Mouse (Mus musculus) mature B cell (primary cell): ENCODE results near the gene Zfp286.
"Not testable (repeated sequence)": the region's sequence is repeated elsewhere in the genome, so short reads cannot be mapped to it uniquely, and the experiment has no call there.

Experiments
- in situ Hi-C: fragments of 300-500 bp; cut with MboI; formaldehyde crosslinking; loops from 2 replicates; pipeline ENCODE4 v1.14.3; 2019

Gene Zfp286

DNA sequence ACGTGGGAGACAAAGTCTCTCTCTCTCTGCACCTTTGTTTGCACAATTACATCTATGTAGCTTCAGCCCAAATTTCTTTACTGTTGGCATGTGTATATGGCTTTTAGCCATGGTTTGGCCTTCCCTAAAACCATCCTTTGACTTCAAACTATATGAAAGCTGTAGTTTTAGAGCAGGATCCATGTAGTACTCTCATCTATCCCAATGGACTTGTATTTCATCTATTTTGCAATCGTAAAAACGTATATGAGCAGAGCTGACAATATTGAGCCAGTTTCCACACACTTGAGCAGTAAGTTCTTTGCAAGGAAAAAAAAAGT, 315 bp upstream of the Zfp286 start:
- in situ Hi-C loops, result no loop called here

DNA sequence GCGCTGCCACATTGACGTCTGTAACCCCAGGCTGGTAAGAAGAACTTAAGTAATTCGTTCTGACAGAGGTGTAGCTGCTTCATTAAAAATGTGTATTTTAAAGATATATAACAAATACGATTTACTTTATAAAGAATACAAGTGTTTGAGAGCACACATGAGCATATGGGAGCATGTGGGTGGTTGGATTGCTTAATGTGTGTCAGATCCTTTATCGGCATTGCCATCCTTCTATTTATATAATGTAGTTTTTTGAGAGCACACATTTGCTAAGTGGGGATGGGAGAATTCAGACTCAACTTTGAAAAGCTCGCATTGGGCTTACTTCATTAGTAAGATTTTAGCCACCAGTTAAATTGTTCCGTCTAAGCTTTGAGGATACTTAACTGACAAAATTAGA, 12.8 kb downstream of the Zfp286 start:
- in situ Hi-C loops, result no loop called here

GRCm38 (mm10) chr11:62760755-62761457, 28.4 kb downstream of the Zfp286 start:
- in situ Hi-C loops, result no loop called here

- in situ Hi-C loops, result loop anchor here (10.0 kb wide), 1 partner anchor 376 kb away; no protein-coding TSS in a partner anchor
These were observed 30.8 kb downstream of the Zfp286 start for GRCm38 (mm10) chr11:62758491-62758890.

GRCm38 (mm10) chr11:62757906-62758305, 31.4 kb downstream of the Zfp286 start:
- in situ Hi-C loops, result loop anchor here (10.0 kb wide), 1 partner anchor 377 kb away; no protein-coding TSS in a partner anchor

DNA sequence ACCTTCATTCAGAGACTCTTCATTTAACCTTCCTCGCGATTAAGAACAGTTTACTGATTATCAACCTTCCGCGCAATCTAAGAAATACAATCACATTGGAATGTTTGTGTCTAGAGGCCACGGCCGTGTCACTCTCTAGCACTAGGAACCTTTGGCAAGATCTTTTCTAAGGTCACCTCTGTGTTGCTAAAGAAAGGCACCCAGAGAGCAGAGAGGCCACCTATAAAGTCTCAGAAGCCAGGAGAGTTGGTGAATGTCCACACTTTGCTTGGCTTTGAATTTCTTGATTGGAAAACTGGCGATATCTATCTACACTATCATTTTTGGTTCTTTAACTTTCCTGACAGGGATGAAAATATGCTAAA, 32.1 kb downstream of the Zfp286 start:
- in situ Hi-C loops, result loop anchor here (10.0 kb wide), 1 partner anchor 378 kb away; no protein-coding TSS in a partner anchor

DNA sequence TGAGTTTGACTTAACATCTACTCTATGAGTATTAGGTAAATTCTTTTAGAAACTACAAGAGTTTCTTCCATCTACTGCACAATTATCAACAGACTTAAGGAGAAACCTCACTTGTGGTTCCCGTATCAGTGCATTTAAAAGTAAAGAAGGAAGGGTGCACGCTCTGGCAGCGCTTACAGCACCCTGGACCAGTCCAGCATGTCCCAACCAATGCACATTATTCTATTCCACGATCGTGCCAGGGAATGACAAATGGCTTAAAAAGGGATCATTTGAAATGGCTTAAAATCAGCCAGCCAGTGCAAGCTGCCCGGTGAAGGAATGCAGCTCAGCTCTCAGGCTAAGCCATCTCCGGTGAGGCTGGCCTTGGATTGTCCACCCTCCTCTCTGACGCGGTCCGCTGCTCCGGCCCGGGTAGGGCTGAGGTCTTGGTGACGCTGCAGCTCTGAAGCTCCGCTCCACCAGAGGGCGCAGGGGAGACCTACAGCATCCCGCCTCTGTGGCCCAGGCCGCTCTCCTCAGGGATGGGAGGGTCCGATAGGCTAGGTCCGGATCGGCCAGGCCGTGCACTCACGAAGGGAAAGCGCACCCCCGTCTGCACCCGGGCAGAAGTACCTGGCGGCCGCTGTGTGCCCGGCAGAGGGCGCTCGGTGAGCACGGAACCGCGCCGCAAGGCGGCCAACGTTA, 32.7 kb downstream of the Zfp286 start:
- in situ Hi-C loops, result loop anchor here (10.0 kb wide), 1 partner anchor 378 kb away; no protein-coding TSS in a partner anchor

DNA sequence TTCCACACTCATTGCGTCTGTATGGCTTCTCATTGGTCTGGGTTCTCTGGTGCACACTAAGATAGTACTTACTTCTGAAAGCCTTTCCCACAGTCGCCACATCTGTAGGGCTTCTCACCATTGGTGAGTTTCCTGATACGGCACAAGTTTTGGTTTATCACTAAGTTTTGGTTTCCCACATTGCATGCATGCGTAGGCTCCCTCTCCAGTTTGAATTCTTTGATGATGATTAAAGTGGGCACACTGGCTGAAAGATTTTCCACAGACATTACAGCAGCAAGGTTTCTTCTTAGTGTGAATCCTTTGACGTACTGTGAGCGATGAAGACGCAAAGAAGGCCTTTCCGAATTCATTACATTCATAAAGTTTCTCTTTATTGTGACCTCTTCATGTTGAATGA, 36.5 kb downstream of the Zfp286 start, which contains the start of gene Gm10428:
Gene Gm10428 (plus strand): TSS at position 321 of the 400 bp plus-strand sequence.
- in situ Hi-C loops, result loop anchor here (10.0 kb wide), 1 partner anchor 382 kb away; no protein-coding TSS in a partner anchor

GRCm38 (mm10) chr11:62752191-62752590, 37.1 kb downstream of the Zfp286 start:
- in situ Hi-C loops, result loop anchor here (10.0 kb wide), 1 partner anchor 383 kb away; no protein-coding TSS in a partner anchor

- in situ Hi-C loops, result not testable (repeated sequence)
These were observed 39.8 kb downstream of the Zfp286 start for GRCm38 (mm10) chr11:62749445-62749844.

- in situ Hi-C loops, result no loop called here
These were observed 41.2 kb downstream of the Zfp286 start for GRCm38 (mm10) chr11:62748062-62748461.

- in situ Hi-C loops, result no loop called here
These were observed 42.0 kb downstream of the Zfp286 start for GRCm38 (mm10) chr11:62747227-62747626.

- in situ Hi-C loops, result no loop called here
These were observed 43.2 kb downstream of the Zfp286 start for GRCm38 (mm10) chr11:62746001-62746533.

DNA sequence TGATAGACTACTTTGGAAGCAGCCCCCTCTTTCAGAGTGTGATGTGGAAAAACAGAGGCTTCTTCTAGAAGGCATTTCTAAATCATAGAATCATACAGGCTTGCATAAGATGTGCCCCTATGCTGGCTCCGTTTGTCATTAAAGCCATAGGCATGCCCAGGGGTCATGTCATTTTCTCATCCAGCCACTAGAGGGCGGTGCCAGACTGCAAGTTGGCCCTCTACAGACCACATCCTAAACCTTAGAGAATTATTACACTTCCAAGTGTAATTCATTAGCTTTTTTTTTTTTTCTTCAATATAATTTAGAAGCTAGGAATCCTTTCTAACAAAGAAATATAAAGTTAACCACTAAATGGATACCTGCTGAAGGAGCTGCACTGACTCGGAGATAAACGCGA, 45.2 kb downstream of the Zfp286 start:
- in situ Hi-C loops, result no loop called here

GRCm38 (mm10) chr11:62742261-62742957, 46.9 kb downstream of the Zfp286 start:
- in situ Hi-C loops, result no loop called here

- in situ Hi-C loops, result no loop called here
These were observed 48.1 kb downstream of the Zfp286 start for GRCm38 (mm10) chr11:62741186-62741585.

DNA sequence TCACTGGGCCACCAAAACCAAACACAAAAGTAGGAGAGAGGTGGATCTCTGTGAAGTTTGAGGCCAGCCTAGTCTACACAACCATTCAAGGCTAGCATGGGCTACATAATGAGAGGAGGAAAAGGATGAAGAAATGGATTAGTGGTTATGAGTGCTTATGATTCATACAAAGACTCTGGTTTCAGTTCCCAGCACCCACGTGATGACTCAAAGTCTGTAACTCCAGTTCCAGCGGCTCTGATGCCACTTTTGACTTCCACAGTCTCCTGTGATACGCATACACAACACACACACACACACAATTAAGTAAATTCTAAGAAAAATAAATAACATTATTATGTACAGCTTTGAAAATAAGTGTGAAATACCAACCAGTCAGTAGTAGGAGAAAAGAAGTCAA, 56.6 kb downstream of the Zfp286 start:
- in situ Hi-C loops, result no loop called here

DNA sequence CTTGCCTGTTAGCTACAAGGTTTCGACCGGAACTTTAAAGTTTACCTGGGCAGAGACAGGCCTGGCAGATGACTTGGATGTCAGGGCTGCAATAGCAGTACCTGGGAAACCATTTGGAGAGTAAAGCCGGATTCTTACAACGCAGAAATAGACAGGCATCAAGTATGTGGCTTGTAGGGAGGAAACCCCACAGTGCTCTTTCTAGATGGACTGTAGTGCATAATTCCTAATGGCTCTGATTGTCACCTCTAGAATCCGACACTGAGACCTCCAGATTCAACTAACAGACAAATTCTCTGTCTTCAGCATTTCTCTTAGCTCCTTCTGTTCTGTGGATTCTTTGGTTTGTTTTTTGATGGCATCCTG, 57.3 kb downstream of the Zfp286 start:
- in situ Hi-C loops, result no loop called here

- in situ Hi-C loops, result no loop called here
These were observed 57.8 kb downstream of the Zfp286 start, which contains the start of gene Zfp287 for GRCm38 (mm10) chr11:62731311-62732021. TSS of gene Zfp287 (minus strand) at chr11:62731905.

GRCm38 (mm10) chr11:62728276-62728675, 61.0 kb downstream of the Zfp286 start:
- in situ Hi-C loops, result no loop called here

DNA sequence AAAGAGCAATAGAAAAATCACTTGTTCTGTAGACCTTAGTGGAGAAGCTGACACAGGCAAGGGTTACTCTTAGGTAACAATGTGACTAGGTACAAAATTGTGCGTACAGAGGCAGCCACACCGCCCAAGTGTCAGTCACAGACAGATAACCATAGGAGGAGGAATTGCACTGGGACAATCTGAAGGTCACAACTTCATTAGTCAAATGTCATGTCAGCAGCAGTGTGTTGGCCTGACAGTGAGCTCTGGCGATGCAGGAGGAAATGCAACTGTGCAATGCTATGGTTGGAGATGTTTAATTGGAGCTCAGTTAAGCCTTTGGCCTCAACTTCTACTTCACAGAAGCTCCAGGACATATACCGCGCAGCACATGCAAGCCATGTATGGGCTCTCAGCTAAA, 78.6 kb downstream of the Zfp286 start:
- in situ Hi-C loops, result no loop called here

- in situ Hi-C loops, result no loop called here
These were observed 81.0 kb downstream of the Zfp286 start for GRCm38 (mm10) chr11:62708252-62708651.
